Mouse (Mus musculus) left cerebral cortex, postnatal 10 days (tissue): ENCODE data around the gene Cd300lf. TPM values are rescaled to one million over a fixed set of nuclear protein-coding genes. Genes with fewer than 3 reads are reported as not detected.

ENCODE experiments used
- DNase-seq, 2 experiments: peaks; one replicate each; pipeline ENCODE4 v3.0.0; 2021 to 2022; ENCODE audit warnings: low spot score in 2 of 2, mixed read lengths in 1 of 2; ENCODE audit errors: extremely low spot score in 1 of 2
- intact Hi-C: fragments of 180-260 bp; cut with DNase I; formaldehyde crosslinking; loops from one replicate; pipeline ENCODE4 v1.15.1; 2025
- total RNA-seq, 2 experiments: library from RNA; stranded (reverse); gene quantifications; 2 replicates each; pipeline ENCODE4 v1.2.3; 2021

The Cd300lf gene
- total RNA-seq, 2 experiments from 2014 or later: 0.28 to 0.90 TPM

GRCm38 (mm10) chr11:115085064-115085463 lies 48.7 kb downstream of the Cd300lf start:
- no peak for DNase-seq
- intact Hi-C loops: no loop called here

GRCm38 (mm10) chr11:115084595-115084994 lies 49.2 kb downstream of the Cd300lf start:
- DNase-seq: no peak
- intact Hi-C loops: loop anchor here (5.0 kb wide), 1 partner anchor 188 kb away; no protein-coding TSS in a partner anchor

- intact Hi-C loops: loop anchor here (2.0 to 5.0 kb wide), 2 partner anchors 69 to 189 kb away; no protein-coding TSS in a partner anchor
- DNase-seq: peak; percentile 74 to 77
Measured at GRCm38 (mm10) chr11:115083376-115084139, 50.2 kb downstream of the Cd300lf start.

GRCm38 (mm10) chr11:115082196-115082595 lies 51.6 kb downstream of the Cd300lf start:
- DNase-seq: no peak
- intact Hi-C loops: loop anchor here (2.0 to 5.0 kb wide), 2 partner anchors 71 to 190 kb away; no protein-coding TSS in a partner anchor

- intact Hi-C loops: loop anchor here (5.0 kb wide), 1 partner anchor 191 kb away; no protein-coding TSS in a partner anchor
- no peak for DNase-seq
Measured at GRCm38 (mm10) chr11:115081373-115081772, 52.4 kb downstream of the Cd300lf start.

- intact Hi-C loops: loop anchor here (5.0 kb wide), 1 partner anchor 191 kb away; no protein-coding TSS in a partner anchor
- DNase-seq: peak; percentile 46 to 49
Measured at GRCm38 (mm10) chr11:115080886-115081285, 52.9 kb downstream of the Cd300lf start.

- intact Hi-C loops: no loop called here
- DNase-seq: no peak
Measured at GRCm38 (mm10) chr11:115078680-115079079, 55.1 kb downstream of the Cd300lf start.

- DNase-seq: no peak
- intact Hi-C loops: no loop called here
Measured at GRCm38 (mm10) chr11:115077436-115077835, 56.4 kb downstream of the Cd300lf start.

- intact Hi-C loops: no loop called here
- no peak for DNase-seq
Measured at GRCm38 (mm10) chr11:115075859-115076258, 57.9 kb downstream of the Cd300lf start.

- no peak for DNase-seq
- intact Hi-C loops: no loop called here
Measured at GRCm38 (mm10) chr11:115075407-115075806, 58.4 kb downstream of the Cd300lf start.

GRCm38 (mm10) chr11:115073002-115073401 lies 60.8 kb downstream of the Cd300lf start:
- intact Hi-C loops: no loop called here
- DNase-seq: no peak

GRCm38 (mm10) chr11:115071631-115072294 lies 62.0 kb downstream of the Cd300lf start:
- intact Hi-C loops: no loop called here
- peak in 1 of 2 experiments; percentile 63 for DNase-seq

- intact Hi-C loops: no loop called here
- DNase-seq: no peak
Measured at GRCm38 (mm10) chr11:115071015-115071551, 62.7 kb downstream of the Cd300lf start.

GRCm38 (mm10) chr11:115066768-115067167 lies 67.0 kb downstream of the Cd300lf start:
- intact Hi-C loops: no loop called here
- DNase-seq: no peak

Other genes with a start within 250 kb of the Cd300lf start
- gene Cd300a, start 244.0 kb downstream of the Cd300lf start, total RNA-seq: under 1 TPM; 0.43 to 0.58 TPM
- not detected for gene Cd300lb, start 199.6 kb downstream of the Cd300lf start, total RNA-seq
- gene Cd300c, start 164.8 kb downstream of the Cd300lf start, total RNA-seq: not detected
- gene Cd300ld, start 144.1 kb downstream of the Cd300lf start, total RNA-seq: under 1 TPM in 1 of 2 experiments, not detected in 1; 0.16 TPM
- gene Cd300c2, start 132.1 kb downstream of the Cd300lf start, total RNA-seq: 1 to 10 TPM; 2.9 to 3.2 TPM
- gene Cd300ld2, start 117.8 kb downstream of the Cd300lf start, total RNA-seq: not detected
- gene Cd300ld4, start 107.0 kb downstream of the Cd300lf start, total RNA-seq: under 1 TPM in 1 of 2 experiments, not detected in 1; 0.66 TPM
- not detected for gene Cd300ld5, start 96.2 kb downstream of the Cd300lf start, total RNA-seq
- not detected for gene Cd300ld3, start 85.6 kb downstream of the Cd300lf start, total RNA-seq
- not detected for gene Cd300e, start 71.8 kb downstream of the Cd300lf start, total RNA-seq
- gene Rab37, start 42.6 kb downstream of the Cd300lf start, total RNA-seq: under 1 TPM; 0.39 to 0.51 TPM
- 10 to 100 TPM; 53.7 to 56.0 TPM for gene Slc9a3r1, start 29.3 kb upstream of the Cd300lf start, total RNA-seq
- gene Tmem104, start 53.5 kb upstream of the Cd300lf start, total RNA-seq: 10 to 100 TPM; 19.9 to 20.3 TPM
- gene Nat9, start 53.9 kb upstream of the Cd300lf start, total RNA-seq: 10 to 100 TPM; 14.5 to 16.6 TPM
- 10 to 100 TPM; 14.7 to 21.6 TPM for gene Grin2c, start 133.3 kb upstream of the Cd300lf start, total RNA-seq
- gene Fdxr, start 143.1 kb upstream of the Cd300lf start, total RNA-seq: 10 to 100 TPM; 18.2 to 18.7 TPM
- gene Fads6, start 163.7 kb upstream of the Cd300lf start, total RNA-seq: 1 to 10 TPM; 6.5 to 6.8 TPM
- gene Otop2, start 173.2 kb upstream of the Cd300lf start, total RNA-seq: under 1 TPM in 1 of 2 experiments, not detected in 1; 0.14 TPM
- under 1 TPM; 0.24 to 0.26 TPM for gene Ush1g, start 188.0 kb upstream of the Cd300lf start, total RNA-seq
- under 1 TPM; 0.24 to 0.28 TPM for gene Otop3, start 200.7 kb upstream of the Cd300lf start, total RNA-seq
- gene Hid1, start 233.8 kb upstream of the Cd300lf start, total RNA-seq: 10 to 100 TPM; 77.5 to 81.7 TPM
- gene Cdr2l, start 247.9 kb upstream of the Cd300lf start, total RNA-seq: 10 to 100 TPM; 15.2 to 17.2 TPM